Mouse (Mus musculus): ENCODE data around the gene 2300002M23Rik.

Gene 2300002M23Rik

GRCm38 (mm10) chr17:35567150-35567549 is at the start of gene 2300002M23Rik:
2300002M23Rik (plus strand) TSS chr17:35567450.
- DNase-seq: no peak

- DNase-seq: no peak
Measured at GRCm38 (mm10) chr17:35517526-35517925, 49.7 kb upstream of the 2300002M23Rik start.

- no peak for DNase-seq
Measured at GRCm38 (mm10) chr17:35524354-35524753, 42.9 kb upstream of the 2300002M23Rik start.

GRCm38 (mm10) chr17:35526644-35527043 is 40.6 kb upstream of the 2300002M23Rik start:
- no peak for DNase-seq

GRCm38 (mm10) chr17:35532360-35532759 is 34.9 kb upstream of the 2300002M23Rik start:
- no peak for DNase-seq

- DNase-seq: no peak
Measured at GRCm38 (mm10) chr17:35532901-35533300, 34.3 kb upstream of the 2300002M23Rik start, which contains the start of gene Psors1c2. Psors1c2 (plus strand) TSS chr17:35533201.

GRCm38 (mm10) chr17:35534343-35534742 is 32.9 kb upstream of the 2300002M23Rik start:
- DNase-seq: peak; percentile 52

GRCm38 (mm10) chr17:35537421-35537820 is 29.8 kb upstream of the 2300002M23Rik start:
- no peak for DNase-seq

GRCm38 (mm10) chr17:35538476-35538875 is 28.8 kb upstream of the 2300002M23Rik start:
- DNase-seq: no peak

GRCm38 (mm10) chr17:35539540-35539939 is 27.7 kb upstream of the 2300002M23Rik start:
- no peak for DNase-seq

- no peak for DNase-seq
Measured at GRCm38 (mm10) chr17:35542761-35543411, 24.4 kb upstream of the 2300002M23Rik start.

- no peak for DNase-seq
Measured at GRCm38 (mm10) chr17:35543412-35543861, 23.8 kb upstream of the 2300002M23Rik start.

- no peak for DNase-seq
Measured at GRCm38 (mm10) chr17:35544001-35544400, 23.2 kb upstream of the 2300002M23Rik start.

GRCm38 (mm10) chr17:35544680-35545079 is 22.6 kb upstream of the 2300002M23Rik start:
- DNase-seq: peak; percentile 41

- DNase-seq: no peak
Measured at GRCm38 (mm10) chr17:35547465-35547864, 19.8 kb upstream of the 2300002M23Rik start.

GRCm38 (mm10) chr17:35548636-35549035 is 18.6 kb upstream of the 2300002M23Rik start:
- DNase-seq: no peak

GRCm38 (mm10) chr17:35549437-35550142 is 17.7 kb upstream of the 2300002M23Rik start:
- peak; percentile 67 for DNase-seq

GRCm38 (mm10) chr17:35550143-35550494 is 17.1 kb upstream of the 2300002M23Rik start:
- DNase-seq: no peak

GRCm38 (mm10) chr17:35550871-35551270 is 16.4 kb upstream of the 2300002M23Rik start:
- no peak for DNase-seq

- DNase-seq: no peak
Measured at GRCm38 (mm10) chr17:35551881-35552414, 15.3 kb upstream of the 2300002M23Rik start, which contains the start of gene Cdsn. Cdsn (plus strand) TSS chr17:35552128.

GRCm38 (mm10) chr17:35554321-35554720 is 12.9 kb upstream of the 2300002M23Rik start:
- no peak for DNase-seq

GRCm38 (mm10) chr17:35554761-35555397 is 12.4 kb upstream of the 2300002M23Rik start:
- no peak for DNase-seq

- DNase-seq: peak; percentile 53
Measured at GRCm38 (mm10) chr17:35556186-35556765, 11.0 kb upstream of the 2300002M23Rik start.
